Mouse (Mus musculus): ENCODE measurements around the gene Dhdh. TPM values are rescaled to one million over a fixed set of nuclear protein-coding genes. Genes with fewer than 3 reads are reported as not detected.

The Dhdh gene
- total RNA-seq, 2 experiments from 2014 or later, result 2.8 TPM

Small RNA genes lying within 50 kb of the gene (microRNA-seq; reads per million reads assigned to microRNA genes)
- 0 reads per million in 2 experiments for gene Gm22133

Other genes starting within 250 kb of the Dhdh start
- 1 to 10 TPM; 4.0 TPM for gene Cd37, start 249.7 kb downstream of the Dhdh start, total RNA-seq (2021)
- 1 to 10 TPM; 1.4 to 2.3 TPM for gene Slc6a16, start 247.7 kb downstream of the Dhdh start, total RNA-seq (2021)
- not detected for gene Slc6a21, start 211.3 kb downstream of the Dhdh start, total RNA-seq (2021)
- gene Trpm4, start 155.0 kb downstream of the Dhdh start, total RNA-seq (2021), result 10 to 100 TPM; 14.8 to 15.5 TPM
- under 1 TPM; 0.50 to 0.69 TPM for gene Hrc, start 153.5 kb downstream of the Dhdh start, total RNA-seq (2021)
- gene Ppfia3, start 121.8 kb downstream of the Dhdh start, total RNA-seq (2021), result 100 to 1,000 TPM; 133 TPM
- gene Lin7b, start 118.2 kb downstream of the Dhdh start, total RNA-seq (2021), result 100 to 1,000 TPM; 148 to 157 TPM
- 100 to 1,000 TPM; 386 to 456 TPM for gene Snrnp70, start 93.1 kb downstream of the Dhdh start, total RNA-seq (2021)
- not detected for gene Kcna7, start 83.2 kb downstream of the Dhdh start, total RNA-seq (2021)
- gene Ntf5, start 75.1 kb downstream of the Dhdh start, total RNA-seq (2021), result under 1 TPM in 1 of 2 experiments, not detected in 1; 0.31 TPM
- gene Lhb, start 68.0 kb downstream of the Dhdh start, total RNA-seq (2021), result under 1 TPM in 1 of 2 experiments, not detected in 1; 0.69 TPM
- gene Gys1, start 54.0 kb downstream of the Dhdh start, total RNA-seq (2021), result 10 to 100 TPM; 17.7 to 18.7 TPM
- gene Ruvbl2, start 50.7 kb downstream of the Dhdh start, total RNA-seq (2021), result 10 to 100 TPM; 30.4 to 45.0 TPM
- 100 to 1,000 TPM; 300 to 331 TPM for gene Ftl1, start 28.9 kb downstream of the Dhdh start, total RNA-seq (2021)
- 10 to 100 TPM; 90.2 to 90.6 TPM for gene Bax, start 21.9 kb downstream of the Dhdh start, total RNA-seq (2021)
- not detected for gene Tulp2, start 6.9 kb downstream of the Dhdh start, total RNA-seq (2021)
- under 1 TPM; 0.57 to 0.62 TPM for gene Gm45808, start 2.0 kb downstream of the Dhdh start, total RNA-seq (2021)
- 100 to 1,000 TPM in 1 of 2 experiments, 10 to 100 TPM in 1; 97.1 to 109 TPM for gene Nucb1, start 21.6 kb upstream of the Dhdh start, total RNA-seq (2021)
- 10 to 100 TPM; 27.8 to 29.5 TPM for gene Ppp1r15a, start 37.5 kb upstream of the Dhdh start, total RNA-seq (2021)
- 1 to 10 TPM in 1 of 2 experiments, under 1 TPM in 1; 0.83 to 1.5 TPM for gene Plekha4, start 37.5 kb upstream of the Dhdh start, total RNA-seq (2021)
- not detected for gene Hsd17b14, start 66.1 kb upstream of the Dhdh start, total RNA-seq (2021)
- gene Bcat2, start 81.3 kb upstream of the Dhdh start, total RNA-seq (2021), result 10 to 100 TPM; 21.4 to 27.2 TPM
- gene Fgf21, start 126.7 kb upstream of the Dhdh start, total RNA-seq (2021), result not detected
- not detected for gene Fut1, start 128.5 kb upstream of the Dhdh start, total RNA-seq (2021)
- gene Izumo1, start 133.0 kb upstream of the Dhdh start, total RNA-seq (2021), result under 1 TPM in 1 of 2 experiments, not detected in 1; 0.23 TPM
- 10 to 100 TPM in 1 of 2 experiments, 1 to 10 TPM in 1; 9.3 to 10.3 TPM for gene Rasip1, start 138.7 kb upstream of the Dhdh start, total RNA-seq (2021)
- gene Mamstr, start 151.2 kb upstream of the Dhdh start, total RNA-seq (2021), result 1 to 10 TPM; 1.7 to 1.8 TPM
- under 1 TPM; 0.30 to 0.67 TPM for gene Fut2, start 177.6 kb upstream of the Dhdh start, total RNA-seq (2021)
- under 1 TPM; 0.67 to 0.94 TPM for gene Ntn5, start 195.2 kb upstream of the Dhdh start, total RNA-seq (2021)
- gene Sec1, start 205.6 kb upstream of the Dhdh start, total RNA-seq (2021), result under 1 TPM; 0.24 to 0.41 TPM
- 100 to 1,000 TPM; 110 to 123 TPM for gene Car11, start 211.0 kb upstream of the Dhdh start, total RNA-seq (2021)
- 10 to 100 TPM; 49.7 to 59.1 TPM for gene Dbp, start 216.3 kb upstream of the Dhdh start, total RNA-seq (2021)
- gene Rpl18, start 226.7 kb upstream of the Dhdh start, total RNA-seq (2021), result 100 to 1,000 TPM; 423 to 452 TPM
- gene Sphk2, start 229.2 kb upstream of the Dhdh start, total RNA-seq (2021), result 10 to 100 TPM; 30.5 to 31.4 TPM
- gene Fam83e, start 232.4 kb upstream of the Dhdh start, total RNA-seq (2021), result under 1 TPM; 0.48 to 0.60 TPM
- gene Spaca4, start 237.0 kb upstream of the Dhdh start, total RNA-seq (2021), result not detected

Data from layer of hippocampus, postnatal 14 days (tissue).